Mouse (Mus musculus) neural tube, embryonic 13.5 days (tissue): ENCODE results near the gene Cchcr1. TPM values are rescaled to one million over a fixed set of nuclear protein-coding genes. Genes with fewer than 3 reads are reported as not detected.
A peak's percentile ranks its signal among the peaks of the same experiment; 100 is the strongest.
"Not testable (repeated sequence)": the region's sequence is repeated elsewhere in the genome, so short reads cannot be mapped to it uniquely, and the experiment has no call there.

Experiments used
- ATAC-seq: fragments of 200-750 bp; cut with Nextera tagmentation; 2 replicates; pipeline ENCODE4 v1.8.0; 2017; ENCODE audit warnings: low read depth, mild to moderate bottlenecking, moderate TSS enrichment, moderate library complexity
- H3K27ac ChIP-seq: fragments of 300-500 bp; sonication (generic); replicated peaks from 2 replicates; pipeline ENCODE4 v1.5.1; 2015; ENCODE audit warnings: moderate library complexity, mild to moderate bottlenecking, inconsistent platforms
- H3K27me3 ChIP-seq: fragments of 300-500 bp; sonication (generic); 2 replicates; pipeline ENCODE4 v1.6.1; 2015; ENCODE audit warnings: mild to moderate bottlenecking, inconsistent platforms
- H3K36me3 ChIP-seq: fragments of 300-500 bp; sonication (generic); 2 replicates; pipeline ENCODE4 v1.6.1; 2015; ENCODE audit warnings: mild to moderate bottlenecking, inconsistent platforms
- H3K4me1 ChIP-seq: fragments of 300-500 bp; sonication (generic); replicated peaks from 2 replicates; pipeline ENCODE4 v1.6.1; 2015; ENCODE audit warnings: inconsistent platforms
- H3K4me2 ChIP-seq: fragments of 300-500 bp; sonication (generic); 2 replicates; pipeline ENCODE4 v1.6.1; 2015; ENCODE audit warnings: inconsistent platforms, mild to moderate bottlenecking, moderate library complexity
- H3K4me3 ChIP-seq: fragments of 300-500 bp; sonication (generic); 2 replicates; pipeline ENCODE4 v1.5.1; 2015; ENCODE audit warnings: mild to moderate bottlenecking, inconsistent platforms
- H3K9ac ChIP-seq: fragments of 300-500 bp; sonication (generic); 2 replicates; pipeline ENCODE4 v1.6.1; 2015; ENCODE audit warnings: moderate library complexity, mild to moderate bottlenecking, inconsistent platforms
- H3K9me3 ChIP-seq: fragments of 300-500 bp; sonication (generic); 2 replicates; pipeline ENCODE4 v1.6.1; 2016; ENCODE audit warnings: inconsistent platforms
- WGBS: fragments of 180-500 bp; shearing (Covaris S2); methylation state at CpG from one replicate; pipeline ENCODE4 v1.1.7; 2015; 5-methylcytosine and 5-hydroxymethylcytosine counted together
- polyA plus RNA-seq: library from polyadenylated mRNA; unstranded; fragments of >200 nt; fragmentation: Nextera tagmentation; extraction: Ambion mirVana; gene quantifications from 2 replicates; pipeline ENCODE4 v1.2.1, GENCODE M21; 2015

The Cchcr1 gene
- polyA plus RNA-seq: 6.4 and 7.4 TPM in 2 replicates

GRCm38 (mm10) chr17:35516652-35517500 is at the start of gene Cchcr1, which contains the start of gene Tcf19:
Cchcr1 (plus strand) TSS chr17:35517100.
Tcf19 (minus strand) TSS chr17:35516824.
- Histone ChIP-seq H3K4me3 (peak within 1 kb of the TSS; percentile 48), H3K36me3 (no peaks in the 10 kb centered on the region), H3K9me3 (no peaks in the 10 kb centered on the region), H3K27ac (no peak within 1 kb of the TSS), H3K9ac (peak within 1 kb of the TSS; percentile 67), H3K4me2 (peak within 1 kb of the TSS; percentile 71), H3K27me3 (peaks cover 8% of the 10 kb centered on the region; the same call in 1 of the 2 replicates), H3K4me1 (peaks cover 31% of the 10 kb centered on the region)
- under 1% methylated on average over 67 of the region's 67 CpGs for WGBS
- ATAC-seq: peak; percentile 95

GRCm38 (mm10) chr17:35468936-35469335 is 48.0 kb upstream of the Cchcr1 start:
- H3K4me2 ChIP-seq, H3K4me3 ChIP-seq, H3K36me3 ChIP-seq, H3K27ac ChIP-seq, ATAC-seq, H3K9me3 ChIP-seq, H3K9ac ChIP-seq: not testable (repeated sequence)
- H3K27me3 ChIP-seq: peaks cover 39% of the 10 kb centered on the region
- H3K4me1 ChIP-seq: peaks cover 12% of the 10 kb centered on the region
- 66% methylated on average over 3 of the region's 3 CpGs for WGBS

- Histone ChIP-seq H3K4me1 (peaks cover 12% of the 10 kb centered on the region), H3K36me3 (no peaks in the 10 kb centered on the region), H3K4me3 (peak within 1 kb of the TSS; percentile 40), H3K9me3 (no peaks in the 10 kb centered on the region), H3K27me3 (peaks cover 45% of the 10 kb centered on the region), H3K27ac (no peak within 1 kb of the TSS), H3K9ac (peak within 1 kb of the TSS; percentile 49; the same call in 1 of the 2 replicates), H3K4me2 (peak within 1 kb of the TSS; percentile 63)
- peak; percentile 36; the same call in 1 of the 2 replicates for ATAC-seq
- WGBS: 1% methylated on average over 65 of the region's 80 CpGs
These were observed 46.8 kb upstream of the Cchcr1 start, which contains the start of gene H2-Q10 for GRCm38 (mm10) chr17:35469842-35470751. H2-Q10 (plus strand) TSS chr17:35470089.

GRCm38 (mm10) chr17:35484066-35484465 is 32.8 kb upstream of the Cchcr1 start:
- Histone ChIP-seq H3K36me3 (no peaks in the 10 kb centered on the region), H3K4me2 (no peak overlapping the region), H3K9ac (no peak overlapping the region), H3K27ac (no peak overlapping the region), H3K9me3 (no peaks in the 10 kb centered on the region), H3K4me3 (no peak overlapping the region), H3K4me1 (peaks cover 3% of the 10 kb centered on the region; the same call in 1 of the 2 replicates), H3K27me3 (no peaks in the 10 kb centered on the region)
- no peak for ATAC-seq
- 3% methylated on average over 9 of the region's 9 CpGs for WGBS

GRCm38 (mm10) chr17:35485702-35486101 is 31.2 kb upstream of the Cchcr1 start:
- no peak overlapping the region for H3K4me2 ChIP-seq
- no peaks in the 10 kb centered on the region for H3K36me3 ChIP-seq
- no peak overlapping the region for H3K27ac ChIP-seq
- no peaks in the 10 kb centered on the region for H3K9me3 ChIP-seq
- H3K9ac ChIP-seq: no peak overlapping the region
- no peak for ATAC-seq
- peaks cover 7% of the 10 kb centered on the region; the same call in 1 of the 2 replicates for H3K4me1 ChIP-seq
- whole genome bisulfite sequencing: 23% methylated on average over 4 of the region's 4 CpGs
- H3K27me3 ChIP-seq: no peaks in the 10 kb centered on the region
- no peak overlapping the region for H3K4me3 ChIP-seq

GRCm38 (mm10) chr17:35486726-35487125 is 30.2 kb upstream of the Cchcr1 start:
- no peak overlapping the region for H3K4me3 ChIP-seq

GRCm38 (mm10) chr17:35488041-35488440 is 28.9 kb upstream of the Cchcr1 start:
- no peaks in the 10 kb centered on the region for H3K36me3 ChIP-seq
- 94% methylated on average over 2 of the region's 2 CpGs for WGBS
- peaks cover 7% of the 10 kb centered on the region; the same call in 1 of the 2 replicates for H3K4me1 ChIP-seq
- H3K4me2 ChIP-seq: no peak overlapping the region
- no peak overlapping the region for H3K27ac ChIP-seq
- no peak for ATAC-seq
- no peak overlapping the region for H3K9ac ChIP-seq
- no peaks in the 10 kb centered on the region for H3K27me3 ChIP-seq
- no peak overlapping the region for H3K4me3 ChIP-seq
- H3K9me3 ChIP-seq: no peaks in the 10 kb centered on the region

More at GRCm38 (mm10) chr17:35486726-35487125, 30.2 kb upstream of the Cchcr1 start:
- WGBS: 72% methylated on average over 10 of the region's 10 CpGs
- no peak overlapping the region for H3K9ac ChIP-seq
- no peaks in the 10 kb centered on the region for H3K36me3 ChIP-seq
- H3K4me2 ChIP-seq: no peak overlapping the region
- no peaks in the 10 kb centered on the region for H3K9me3 ChIP-seq
- no peak overlapping the region for H3K27ac ChIP-seq
- H3K27me3 ChIP-seq: no peaks in the 10 kb centered on the region
- ATAC-seq: no peak
- peaks cover 7% of the 10 kb centered on the region; the same call in 1 of the 2 replicates for H3K4me1 ChIP-seq

GRCm38 (mm10) chr17:35490320-35490719 is 26.6 kb upstream of the Cchcr1 start:
- ATAC-seq: no peak; the same call in 1 of the 2 replicates
- peak overlapping the region; percentile 52 for H3K27ac ChIP-seq
- H3K27me3 ChIP-seq: no peaks in the 10 kb centered on the region
- WGBS: 32% methylated on average over 5 of the region's 5 CpGs
- H3K4me2 ChIP-seq: no peak overlapping the region
- no peaks in the 10 kb centered on the region for H3K36me3 ChIP-seq
- H3K4me1 ChIP-seq: peaks cover 7% of the 10 kb centered on the region; the same call in 1 of the 2 replicates
- H3K9me3 ChIP-seq: no peaks in the 10 kb centered on the region
- H3K9ac ChIP-seq: no peak overlapping the region
- H3K4me3 ChIP-seq: no peak overlapping the region

GRCm38 (mm10) chr17:35497124-35497523 is 19.8 kb upstream of the Cchcr1 start:
- 92% methylated on average over 7 of the region's 7 CpGs for WGBS
- ATAC-seq: no peak

GRCm38 (mm10) chr17:35502226-35502625 is 14.7 kb upstream of the Cchcr1 start:
- H3K27ac ChIP-seq: no peak overlapping the region
- H3K4me1 ChIP-seq: 0 out of 2 replicates have a peak, but pooled peaks cover 4% of the 10 kb centered on the region
- H3K4me2 ChIP-seq: no peak overlapping the region
- H3K9me3 ChIP-seq: no peaks in the 10 kb centered on the region
- peaks cover 28% of the 10 kb centered on the region for H3K27me3 ChIP-seq
- WGBS: 5% methylated on average over 6 of the region's 6 CpGs
- H3K9ac ChIP-seq: no peak overlapping the region
- no peak overlapping the region for H3K4me3 ChIP-seq
- no peak for ATAC-seq
- no peaks in the 10 kb centered on the region for H3K36me3 ChIP-seq

More at GRCm38 (mm10) chr17:35497124-35497523, 19.8 kb upstream of the Cchcr1 start:
- H3K4me2 ChIP-seq: no peak overlapping the region
- no peak overlapping the region for H3K9ac ChIP-seq
- no peak overlapping the region for H3K27ac ChIP-seq
- H3K4me3 ChIP-seq: no peak overlapping the region
- H3K4me1 ChIP-seq: no peaks in the 10 kb centered on the region
- no peaks in the 10 kb centered on the region for H3K36me3 ChIP-seq
- H3K9me3 ChIP-seq: no peaks in the 10 kb centered on the region
- no peaks in the 10 kb centered on the region for H3K27me3 ChIP-seq

GRCm38 (mm10) chr17:35502762-35503161 is 14.1 kb upstream of the Cchcr1 start:
- no peaks in the 10 kb centered on the region for H3K9me3 ChIP-seq
- 0 out of 2 replicates have a peak, but pooled peaks cover 4% of the 10 kb centered on the region for H3K4me1 ChIP-seq
- H3K27ac ChIP-seq: no peak overlapping the region
- H3K36me3 ChIP-seq: no peaks in the 10 kb centered on the region
- H3K4me2 ChIP-seq: no peak overlapping the region
- H3K27me3 ChIP-seq: peaks cover 34% of the 10 kb centered on the region
- H3K9ac ChIP-seq: no peak overlapping the region
- 55% methylated on average over 5 of the region's 5 CpGs for WGBS
- ATAC-seq: no peak
- H3K4me3 ChIP-seq: no peak overlapping the region
